Mouse (Mus musculus): ENCODE measurements around the gene Gdf15. TPM values are rescaled to one million over a fixed set of nuclear protein-coding genes. Genes with fewer than 3 reads are reported as not detected.
A peak's percentile ranks its signal among the peaks of the same experiment; 100 is the strongest.

Gdf15 gene
- total and polyA plus RNA-seq, 2 experiments from 2014 or later, result 0.22 to 0.26 TPM

GRCm38 (mm10) chr8:70630532-70631381 lies 1.5 kb downstream of the Gdf15 start:
- no peak overlapping the region for H3K4me3 ChIP-seq (ENCODE audit: low read depth, low read length)
- no peak for ATAC-seq (ENCODE audit: low FRiP score)
- 0 out of 2 replicates have a peak overlapping the region, but pooled peaks have one; percentile 4 for H3K9ac ChIP-seq (replicated peaks; ENCODE audit: low read length, poor library complexity, severe bottlenecking)
- H3K27ac ChIP-seq (ENCODE audit: low read depth, low read length), result no peak overlapping the region
- H3K4me1 ChIP-seq (ENCODE audit: insufficient read depth, low read length), result no peaks in the 10 kb centered on the region
- 15% methylated on average over 22 of the region's 22 CpGs for WGBS
- peak overlapping the region; percentile 60; the same call in 1 of the 2 replicates for H3K4me2 ChIP-seq (ENCODE audit: low read depth, low read length, poor library complexity, severe bottlenecking)
- DNase-seq (ENCODE audit: low spot score), result peak; percentile 45
- peaks cover 7% of the 10 kb centered on the region; the same call in 1 of the 2 replicates for H3K27me3 ChIP-seq (ENCODE audit: insufficient read depth, low read length)
- H3K9me3 ChIP-seq (ENCODE audit: low read length), result no peaks in the 10 kb centered on the region
- H3K36me3 ChIP-seq (ENCODE audit: insufficient read depth, low read length), result no peaks in the 10 kb centered on the region
- no peak for TF ChIP-seq CTCF (IDR thresholded peaks at IDR 0.05)

- DNase-seq (ENCODE audit: low spot score) (peak; percentile 91), ATAC-seq (ENCODE audit: low FRiP score) (peak; percentile 91)
- Histone ChIP-seq H3K9ac (replicated peaks; ENCODE audit: low read length, poor library complexity, severe bottlenecking) (peak overlapping the region; percentile 29), H3K27ac (ENCODE audit: low read depth, low read length) (peak overlapping the region; percentile 52), H3K9me3 (ENCODE audit: low read length) (no peaks in the 10 kb centered on the region), H3K36me3 (ENCODE audit: insufficient read depth, low read length) (no peaks in the 10 kb centered on the region), H3K4me3 (ENCODE audit: low read depth, low read length) (peak overlapping the region; percentile 33), H3K4me1 (ENCODE audit: insufficient read depth, low read length) (no peaks in the 10 kb centered on the region), H3K27me3 (ENCODE audit: insufficient read depth, low read length) (peaks cover 7% of the 10 kb centered on the region; the same call in 1 of the 2 replicates), H3K4me2 (ENCODE audit: low read depth, low read length, poor library complexity, severe bottlenecking) (peak overlapping the region; percentile 60)
- peak; percentile 100 for TF ChIP-seq CTCF (IDR thresholded peaks at IDR 0.05)
- WGBS, result under 1% methylated on average over 60 of the region's 60 CpGs
Observed at GRCm38 (mm10) chr8:70629574-70630531, 2.4 kb downstream of the Gdf15 start.

GRCm38 (mm10) chr8:70628986-70629490 lies 3.2 kb downstream of the Gdf15 start:
- H3K27ac ChIP-seq (ENCODE audit: low read depth, low read length), result peak overlapping the region; percentile 51
- 54% methylated on average over 7 of the region's 7 CpGs for WGBS
- H3K4me1 ChIP-seq (ENCODE audit: insufficient read depth, low read length), result no peaks in the 10 kb centered on the region
- ATAC-seq (ENCODE audit: low FRiP score) (0 out of 2 replicates have a peak, but pooled peaks have one; percentile 1), DNase-seq (ENCODE audit: low spot score) (no peak)
- peak overlapping the region; percentile 29 for H3K9ac ChIP-seq (replicated peaks; ENCODE audit: low read length, poor library complexity, severe bottlenecking)
- no peaks in the 10 kb centered on the region for H3K9me3 ChIP-seq (ENCODE audit: low read length)
- H3K27me3 ChIP-seq (ENCODE audit: insufficient read depth, low read length), result peaks cover 7% of the 10 kb centered on the region; the same call in 1 of the 2 replicates
- peak overlapping the region; percentile 60 for H3K4me2 ChIP-seq (ENCODE audit: low read depth, low read length, poor library complexity, severe bottlenecking)
- H3K36me3 ChIP-seq (ENCODE audit: insufficient read depth, low read length), result no peaks in the 10 kb centered on the region
- no peak for TF ChIP-seq CTCF (IDR thresholded peaks at IDR 0.05)
- H3K4me3 ChIP-seq (ENCODE audit: low read depth, low read length), result peak overlapping the region; percentile 33

GRCm38 (mm10) chr8:70627041-70627440 lies 5.2 kb downstream of the Gdf15 start:
- Histone ChIP-seq H3K27me3 (ENCODE audit: insufficient read depth, low read length) (peaks cover 7% of the 10 kb centered on the region; the same call in 1 of the 2 replicates), H3K9me3 (ENCODE audit: low read length) (no peaks in the 10 kb centered on the region), H3K4me1 (ENCODE audit: insufficient read depth, low read length) (no peaks in the 10 kb centered on the region), H3K27ac (ENCODE audit: low read depth, low read length) (no peak overlapping the region), H3K36me3 (ENCODE audit: insufficient read depth, low read length) (no peaks in the 10 kb centered on the region), H3K4me3 (ENCODE audit: low read depth, low read length) (no peak overlapping the region), H3K9ac (replicated peaks; ENCODE audit: low read length, poor library complexity, severe bottlenecking) (no peak overlapping the region), H3K4me2 (ENCODE audit: low read depth, low read length, poor library complexity, severe bottlenecking) (no peak overlapping the region)
- WGBS, result 87% methylated on average over 5 of the region's 5 CpGs
- ATAC-seq (ENCODE audit: low FRiP score), result no peak
- no peak for TF ChIP-seq CTCF (IDR thresholded peaks at IDR 0.05)
- no peak for DNase-seq (ENCODE audit: low spot score)

GRCm38 (mm10) chr8:70625104-70625503 lies 7.2 kb downstream of the Gdf15 start:
- H3K9me3 ChIP-seq (ENCODE audit: low read length), result no peaks in the 10 kb centered on the region
- no peak overlapping the region for H3K4me3 ChIP-seq (ENCODE audit: low read depth, low read length)
- 18% methylated on average over 5 of the region's 5 CpGs for whole genome bisulfite sequencing
- TF ChIP-seq CTCF (IDR thresholded peaks at IDR 0.05), result peak; percentile 65
- no peak overlapping the region for H3K27ac ChIP-seq (ENCODE audit: low read depth, low read length)
- no peaks in the 10 kb centered on the region for H3K4me1 ChIP-seq (ENCODE audit: insufficient read depth, low read length)
- DNase-seq (ENCODE audit: low spot score) (no peak), ATAC-seq (ENCODE audit: low FRiP score) (no peak)
- H3K9ac ChIP-seq (replicated peaks; ENCODE audit: low read length, poor library complexity, severe bottlenecking), result no peak overlapping the region
- H3K36me3 ChIP-seq (ENCODE audit: insufficient read depth, low read length), result no peaks in the 10 kb centered on the region
- H3K27me3 ChIP-seq (ENCODE audit: insufficient read depth, low read length), result 0 out of 2 replicates have a peak, but pooled peaks cover 4% of the 10 kb centered on the region
- no peak overlapping the region for H3K4me2 ChIP-seq (ENCODE audit: low read depth, low read length, poor library complexity, severe bottlenecking)

Measured in midbrain, postnatal 0 days (tissue).